Mouse (Mus musculus) ES-Bruce4 (cell line): ENCODE measurements around the gene Pole2.

Experiments used
- CTCF ChIP-seq: IDR thresholded peaks from one replicate; pipeline ENCODE4 v1.8.1; 2011; ENCODE audit warnings: low read depth, low read length
- EP300 ChIP-seq: IDR thresholded peaks from 2 replicates; pipeline ENCODE4 v1.6.1; 2011; ENCODE audit warnings: low read depth, low read length; ENCODE audit not compliant: insufficient read depth

DNA sequence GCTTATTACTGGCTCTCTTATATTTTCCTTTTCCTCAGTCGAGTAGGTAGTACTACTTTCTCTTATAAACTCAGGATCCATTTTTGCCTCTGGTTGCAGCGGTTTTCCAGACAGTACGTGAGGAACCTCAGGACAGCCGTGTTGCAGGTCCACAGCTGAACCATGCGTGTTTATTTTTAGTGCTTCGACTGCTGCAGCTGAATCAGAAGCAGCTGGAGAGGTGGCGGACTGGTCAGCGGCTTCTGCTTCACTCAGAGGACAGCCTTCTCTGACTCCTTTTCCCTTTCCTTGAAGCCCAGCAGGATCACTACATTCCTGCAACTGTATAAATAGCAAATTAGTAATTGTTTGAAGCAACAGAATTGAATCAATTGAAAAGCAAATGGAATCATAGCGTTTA is 37.9 kb downstream of the Pole2 start:
- TF ChIP-seq EP300 (no peak), CTCF (no peak)
